Mouse (Mus musculus) liver, adult 2 months (tissue): ENCODE data around the gene Myo1h.

Experiments used
- CTCF ChIP-seq: fragments of 200-500 bp; IDR thresholded peaks from 2 replicates; pipeline ENCODE4 v1.5.1; 2011; ENCODE audit warnings: low read depth, low read length, control low read depth
- POLR2A ChIP-seq: fragments of 200-500 bp; IDR thresholded peaks from 2 replicates; pipeline ENCODE4 v1.6.1; 2011; ENCODE audit warnings: low read length, control low read depth; ENCODE audit not compliant: insufficient read depth; ENCODE audit errors: extremely low read depth

DNA sequence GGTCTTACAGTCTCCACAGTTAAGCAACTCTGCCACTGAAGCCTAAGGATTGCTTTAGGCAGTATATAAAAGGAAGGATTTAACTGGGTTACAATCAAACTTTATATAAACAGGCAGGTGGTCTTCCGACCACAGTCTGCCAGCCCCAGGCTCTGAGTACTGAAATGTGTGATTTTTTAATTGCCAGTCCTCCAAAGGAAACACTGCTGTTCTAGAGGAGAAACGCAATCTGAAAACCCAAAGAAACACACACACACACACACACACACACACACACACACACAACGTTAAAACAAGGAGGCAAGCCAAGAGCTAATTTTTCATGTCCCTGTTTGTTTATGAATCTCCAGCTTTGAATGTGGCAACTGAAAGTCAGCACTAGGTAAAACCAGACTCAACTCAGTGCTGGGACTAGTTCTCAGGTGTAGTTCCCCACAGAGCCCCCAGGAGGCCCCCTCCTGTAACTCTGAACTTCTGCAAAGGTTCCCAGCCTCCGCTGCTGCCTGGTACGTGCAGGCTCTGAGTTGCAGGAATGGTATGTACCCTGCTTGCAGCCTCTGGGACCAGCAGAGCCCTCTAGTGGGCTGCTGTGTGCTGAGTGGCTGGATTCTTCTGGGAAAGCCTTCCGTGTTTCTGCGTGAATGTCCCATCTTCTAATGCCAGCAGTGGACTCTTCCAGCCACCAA is 67.4 kb downstream of the Myo1h start:
- TF ChIP-seq CTCF (peak; percentile 73), POLR2A (no peak)
